Mouse (Mus musculus): ENCODE data around the gene Fsd1. TPM values are rescaled to one million over a fixed set of nuclear protein-coding genes. Genes with fewer than 3 reads are reported as not detected.
"Not testable (repeated sequence)": the region's sequence is repeated elsewhere in the genome, so short reads cannot be mapped to it uniquely, and the experiment has no call there.

Fsd1 gene
- not detected for total RNA-seq (2022)

- no peak for DNase-seq (ENCODE audit: low spot score in 2 of 2)
Measured at GRCm38 (mm10) chr17:55986030-55986961, at the start of gene Fsd1. Gene Fsd1, plus strand, starts transcription at chr17:55986509.

- not testable (repeated sequence) for DNase-seq (ENCODE audit: low spot score in 2 of 2)
Measured at GRCm38 (mm10) chr17:55944387-55944865, 41.9 kb upstream of the Fsd1 start.

- peak; percentile 87 to 91 for DNase-seq (ENCODE audit: low spot score in 2 of 2)
Measured at GRCm38 (mm10) chr17:55944866-55945682, 41.2 kb upstream of the Fsd1 start.

DNA sequence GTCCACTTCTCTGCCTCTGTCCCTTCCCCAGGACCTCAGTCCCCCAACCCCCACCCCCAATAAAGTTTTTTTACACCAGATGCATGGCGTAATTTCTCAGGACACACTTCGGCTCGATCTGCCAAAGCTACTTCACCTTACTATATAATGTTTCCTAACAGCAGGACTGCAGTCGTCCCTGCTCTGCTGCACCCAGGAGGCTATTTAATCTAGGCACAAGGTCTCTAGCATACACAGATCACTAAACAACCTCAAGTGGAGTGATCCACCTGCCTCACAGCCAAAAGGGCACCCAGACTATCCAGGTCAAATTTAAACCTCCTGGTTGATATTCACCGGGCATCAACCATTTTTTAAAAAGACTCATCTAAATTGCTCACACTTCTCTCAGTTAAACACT lies 40.6 kb upstream of the Fsd1 start:
- DNase-seq (ENCODE audit: low spot score in 2 of 2), result no peak

DNA sequence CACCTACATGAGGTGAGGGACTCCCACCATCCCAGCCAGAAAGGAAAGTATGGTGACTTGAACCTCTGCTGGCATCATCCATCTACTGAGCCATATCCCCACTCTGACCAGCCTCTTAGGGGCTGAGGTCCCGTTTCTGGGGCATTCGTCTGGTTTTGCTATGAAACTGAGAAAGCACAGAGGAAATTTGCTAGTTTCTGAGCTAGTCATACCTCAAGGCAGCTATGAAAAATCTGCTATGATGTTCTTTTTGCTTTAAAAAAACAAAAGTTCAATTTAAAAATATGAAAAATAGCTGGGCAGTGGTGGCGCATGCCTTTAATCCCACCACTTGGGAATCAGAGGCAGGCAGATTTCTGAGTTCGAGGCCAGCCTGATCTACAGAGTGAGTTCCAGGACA lies 37.7 kb upstream of the Fsd1 start:
- no peak for DNase-seq (ENCODE audit: low spot score in 2 of 2)

GRCm38 (mm10) chr17:55949400-55949799 lies 36.9 kb upstream of the Fsd1 start, which contains the start of gene Zfp119b:
Gene Zfp119b, minus strand, starts transcription at chr17:55949500.
- DNase-seq (ENCODE audit: low spot score in 2 of 2), result no peak

GRCm38 (mm10) chr17:55950601-55951000 lies 35.7 kb upstream of the Fsd1 start:
- no peak for DNase-seq (ENCODE audit: low spot score in 2 of 2)

GRCm38 (mm10) chr17:55952041-55952440 lies 34.3 kb upstream of the Fsd1 start:
- no peak for DNase-seq (ENCODE audit: low spot score in 2 of 2)

GRCm38 (mm10) chr17:55952447-55953027 lies 33.8 kb upstream of the Fsd1 start, which contains the start of gene Ebi3:
Gene Ebi3, plus strand, starts transcription at chr17:55952640.
- DNase-seq (ENCODE audit: low spot score in 2 of 2), result no peak

DNA sequence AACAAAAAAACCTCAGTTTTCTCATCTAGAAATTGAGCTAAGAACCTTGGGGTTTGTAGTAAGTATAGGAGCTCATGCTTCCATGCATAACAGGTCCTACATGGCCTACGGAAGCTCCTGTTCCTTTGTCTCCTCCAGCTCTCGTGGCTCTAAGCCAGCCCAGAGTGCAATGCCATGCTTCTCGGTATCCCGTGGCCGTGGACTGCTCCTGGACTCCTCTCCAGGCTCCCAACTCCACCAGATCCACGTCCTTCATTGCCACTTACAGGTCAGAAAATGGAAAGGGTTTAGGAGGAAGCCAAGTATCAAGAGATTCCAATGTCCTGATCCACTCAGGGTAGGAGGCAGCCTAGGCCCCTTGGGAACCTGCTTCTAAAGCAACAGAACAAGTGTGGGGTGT lies 32.6 kb upstream of the Fsd1 start:
- no peak for DNase-seq (ENCODE audit: low spot score in 2 of 2)

- DNase-seq (ENCODE audit: low spot score in 2 of 2), result no peak
Measured at GRCm38 (mm10) chr17:55954229-55954628, 32.1 kb upstream of the Fsd1 start.

GRCm38 (mm10) chr17:55956129-55956528 lies 30.2 kb upstream of the Fsd1 start:
- no peak for DNase-seq (ENCODE audit: low spot score in 2 of 2)

DNA sequence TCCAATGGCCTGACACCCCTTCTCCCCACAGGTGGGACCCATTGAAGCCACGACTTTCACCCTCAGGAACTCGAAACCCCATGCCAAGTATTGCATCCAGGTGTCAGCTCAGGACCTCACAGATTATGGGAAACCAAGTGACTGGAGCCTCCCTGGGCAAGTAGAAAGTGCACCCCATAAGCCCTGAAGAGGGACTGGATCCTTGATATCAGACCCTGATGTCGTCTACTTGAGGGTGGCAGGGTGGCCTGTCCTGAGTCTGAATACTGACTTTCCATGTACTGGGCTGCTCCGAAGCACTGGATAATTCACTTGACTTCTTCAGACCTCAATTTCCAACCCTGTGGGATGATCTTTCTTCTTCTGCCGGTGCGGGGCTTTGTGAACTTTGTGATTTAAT lies 29.7 kb upstream of the Fsd1 start:
- DNase-seq (ENCODE audit: low spot score in 2 of 2), result no peak

DNA sequence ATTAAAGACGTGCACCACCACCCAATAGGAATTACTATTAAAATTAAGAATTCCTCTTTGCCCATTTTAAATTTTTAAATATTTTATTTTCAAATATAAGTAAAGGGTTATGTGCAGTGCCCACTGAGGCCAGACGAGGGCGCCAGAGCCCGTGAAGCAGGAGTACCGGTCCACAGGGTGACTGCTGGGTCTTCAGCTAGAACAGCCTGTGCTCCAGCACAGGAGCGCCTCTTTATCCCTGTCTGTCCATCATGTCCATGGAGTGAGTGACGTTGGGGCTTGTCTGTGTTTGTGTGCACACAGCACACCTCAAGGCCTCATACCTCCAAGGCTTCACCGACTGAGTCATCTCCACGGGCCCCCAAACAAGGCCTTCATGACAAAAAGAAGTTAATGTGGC lies 29.1 kb upstream of the Fsd1 start:
- DNase-seq (ENCODE audit: low spot score in 2 of 2), result peak in 1 of 2 experiments; percentile 57

DNA sequence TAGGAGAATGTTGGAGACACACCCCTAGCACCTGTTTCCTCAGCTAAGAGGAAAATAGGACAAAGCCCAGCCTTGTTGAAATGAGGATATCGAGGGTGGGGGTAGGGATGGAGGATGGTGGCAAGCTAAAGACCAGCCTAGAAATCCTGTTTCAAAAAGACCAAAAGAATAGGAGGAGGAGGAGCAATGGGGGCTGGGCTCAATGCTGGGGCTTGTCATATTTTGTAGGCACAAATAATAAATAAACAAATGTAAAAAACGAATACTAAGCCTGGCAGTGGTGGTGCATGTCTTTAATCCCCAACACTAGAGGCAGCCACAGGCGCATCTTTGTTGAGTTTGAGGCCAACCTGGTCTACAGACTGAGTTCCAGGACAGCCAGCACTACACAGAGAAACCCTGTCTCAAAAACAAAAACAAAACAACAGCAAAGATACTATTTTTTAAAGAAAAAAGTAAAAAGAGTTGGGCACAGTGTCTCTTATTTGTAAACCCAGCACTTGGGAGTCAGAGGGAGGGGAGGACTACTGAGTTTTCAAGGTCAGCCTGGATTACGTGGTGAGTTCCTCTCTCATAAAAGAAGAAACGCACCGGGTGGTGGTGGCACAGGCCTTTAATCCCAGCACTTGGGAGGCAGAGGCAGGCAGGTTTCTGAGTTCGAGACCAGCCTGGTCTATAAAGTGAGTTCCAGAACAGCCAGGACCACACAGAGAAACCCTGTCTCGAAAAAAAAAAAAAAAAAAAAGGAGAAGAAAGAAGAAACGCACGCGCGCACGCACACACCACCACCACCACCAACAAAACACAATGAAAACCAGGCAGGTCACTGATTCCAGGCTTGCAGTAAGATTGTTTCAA lies 28.4 kb upstream of the Fsd1 start:
- DNase-seq (ENCODE audit: low spot score in 2 of 2), result no peak

DNA sequence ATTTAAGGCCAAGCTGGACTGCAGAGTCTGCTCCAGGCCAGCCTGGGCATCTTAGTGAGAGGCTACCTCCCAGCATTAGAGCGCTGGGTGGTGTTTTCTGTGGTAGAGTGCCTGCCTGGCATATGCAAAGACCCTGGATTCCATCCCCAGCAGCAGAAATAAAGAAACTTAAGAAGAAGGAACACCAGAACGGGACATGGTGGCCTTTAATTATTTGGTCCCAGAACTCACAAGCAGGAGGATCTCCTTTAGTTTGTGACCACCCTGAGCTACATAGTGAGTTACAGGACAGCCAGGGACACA lies 27.8 kb upstream of the Fsd1 start:
- DNase-seq (ENCODE audit: low spot score in 2 of 2), result no peak

DNA sequence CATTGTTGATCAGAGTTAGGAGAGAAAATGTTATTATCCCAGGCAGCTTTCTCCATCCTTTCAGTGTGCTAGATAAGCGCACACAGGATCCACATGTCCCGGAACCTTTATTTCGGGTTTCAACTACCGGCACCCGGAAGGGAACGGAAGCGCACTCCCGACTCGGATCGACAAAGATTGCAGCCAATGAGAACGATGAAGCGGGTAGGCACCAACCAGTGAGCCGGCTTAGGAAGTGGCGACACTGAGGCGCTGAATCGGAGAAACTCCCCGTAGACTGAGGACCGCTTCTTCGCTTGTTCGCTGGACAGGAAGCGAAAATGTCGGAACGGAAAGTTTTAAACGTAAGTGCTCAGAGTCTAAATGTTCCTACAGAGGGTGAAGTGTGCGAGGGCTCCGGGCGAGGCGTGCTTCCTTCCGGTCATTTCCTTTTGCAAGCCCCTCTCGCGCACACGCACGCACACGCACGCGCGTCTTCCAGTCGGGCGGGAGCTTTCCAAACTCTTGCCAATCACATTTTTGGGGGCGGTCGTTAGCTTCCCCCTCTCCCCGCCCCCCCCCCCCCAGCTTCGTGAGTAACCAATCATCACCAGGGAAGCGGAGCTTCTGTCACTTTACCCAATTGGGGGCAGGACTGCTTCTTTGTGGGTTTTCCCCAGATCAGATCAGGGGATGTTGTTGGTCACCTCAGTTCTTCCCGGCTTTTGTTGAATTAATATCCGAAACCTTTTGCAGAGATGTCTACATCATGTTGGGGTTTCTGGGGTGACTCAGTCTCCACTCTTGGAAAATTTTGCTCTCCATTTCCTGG lies 27.2 kb upstream of the Fsd1 start, which contains the start of gene Yju2:
Gene Yju2 (plus strand): TSS at position 182 of the 811 bp plus-strand sequence.
- peak; percentile 87 to 88 for DNase-seq (ENCODE audit: low spot score in 2 of 2)

DNA sequence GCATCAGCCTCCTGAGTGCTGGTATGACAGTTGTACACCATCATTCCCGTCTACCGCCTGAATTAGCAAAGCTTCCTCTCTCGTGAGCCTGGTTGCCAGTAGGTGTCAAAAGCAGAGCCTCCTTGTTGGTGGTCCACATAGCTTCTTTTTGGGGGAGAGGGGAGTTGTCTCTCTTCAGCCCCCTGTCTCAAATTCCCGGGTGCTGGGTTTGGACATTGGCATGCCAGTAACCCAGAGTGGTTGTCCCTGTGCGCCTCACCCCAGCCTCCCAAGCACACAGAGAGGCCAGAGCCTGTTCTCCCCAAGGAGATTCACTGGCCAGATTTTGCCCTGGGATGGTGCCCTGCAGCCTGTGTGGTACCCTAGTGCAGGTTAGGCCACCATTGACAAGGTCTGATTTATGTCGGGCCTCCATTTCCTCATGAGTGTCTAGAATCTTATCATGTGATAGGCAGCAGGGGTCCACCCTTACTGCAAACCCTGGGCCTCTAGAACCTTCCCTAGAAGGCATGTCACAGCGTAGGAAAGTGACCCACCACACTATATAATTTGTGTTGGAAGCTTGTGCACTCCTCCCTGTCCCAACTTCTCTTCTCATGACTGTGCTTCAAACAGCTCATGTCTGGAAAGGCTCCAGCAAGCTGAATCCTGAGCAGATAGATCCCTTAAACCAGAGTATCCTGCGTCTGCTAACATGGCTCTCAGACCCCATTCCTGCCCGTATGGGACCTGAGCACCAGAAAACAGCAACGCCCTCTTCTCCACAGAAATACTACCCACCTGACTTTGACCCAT lies 26.2 kb upstream of the Fsd1 start:
- no peak for DNase-seq (ENCODE audit: low spot score in 2 of 2)

- DNase-seq (ENCODE audit: low spot score in 2 of 2), result no peak
Measured at GRCm38 (mm10) chr17:55960791-55961190, 25.5 kb upstream of the Fsd1 start.

All from gastrocnemius, adult 8-10 months (tissue).